Mouse (Mus musculus) brown adipose tissue, adult 24 weeks (tissue): ENCODE results near the gene Zfp600. TPM values are rescaled to one million over a fixed set of nuclear protein-coding genes. Genes with fewer than 3 reads are reported as not detected.
"Not testable (repeated sequence)": the region's sequence is repeated elsewhere in the genome, so short reads cannot be mapped to it uniquely, and the experiment has no call there.

Experiments used
- H3K27ac ChIP-seq: fragments of 200-500 bp; replicated peaks from 2 replicates; pipeline ENCODE4 v1.5.1; 2012; ENCODE audit warnings: low read depth, mild to moderate bottlenecking, low read length
- H3K4me1 ChIP-seq: fragments of 200-500 bp; 2 replicates; pipeline ENCODE4 v1.6.1; 2012; ENCODE audit warnings: low read length, mixed read lengths; ENCODE audit not compliant: control insufficient read depth, insufficient read depth, insufficient read length
- H3K4me3 ChIP-seq: fragments of 200-500 bp; 2 replicates; pipeline ENCODE4 v1.5.1; 2012; ENCODE audit warnings: low read depth, mild to moderate bottlenecking, low read length, moderate library complexity; ENCODE audit not compliant: insufficient read depth
- polyA plus RNA-seq: library from polyadenylated mRNA; stranded (reverse); fragments of >200 nt; gene quantifications from 2 replicates; pipeline ENCODE4 v1.2.4, GENCODE M21; 2012; ENCODE audit not compliant: missing spikeins, insufficient read depth, insufficient read length

Gene Zfp600
- polyA plus RNA-seq, result not detected in 2 replicates

GRCm38 (mm10) chr4:146156524-146156923, at the start of gene Zfp600:
Gene Zfp600 (plus strand): TSS chr4:146156824.
- H3K27ac ChIP-seq, H3K4me3 ChIP-seq, H3K4me1 ChIP-seq: not testable (repeated sequence)

DNA sequence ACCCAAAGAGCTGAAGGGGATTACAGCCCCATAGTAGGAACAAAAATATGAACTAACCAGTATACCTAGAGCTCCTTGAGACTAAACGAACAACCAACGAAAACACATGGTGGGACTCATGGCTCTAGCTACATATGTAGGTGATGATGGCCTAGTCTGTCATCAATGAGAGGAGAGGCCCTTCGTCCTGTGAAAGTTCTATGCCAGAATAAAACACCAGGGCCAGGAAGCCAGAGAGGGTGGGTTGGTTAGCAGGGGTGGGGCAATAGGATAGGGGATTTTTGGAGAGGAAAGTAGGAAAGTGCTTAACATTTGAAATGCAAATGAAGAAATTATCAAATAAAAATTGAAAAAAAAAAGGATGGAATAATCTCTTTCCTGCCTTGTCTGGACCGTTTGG, 6.3 kb downstream of the Zfp600 start:
- H3K4me3 ChIP-seq, H3K4me1 ChIP-seq, H3K27ac ChIP-seq: not testable (repeated sequence)

- not testable (repeated sequence) for H3K27ac ChIP-seq
Measured at GRCm38 (mm10) chr4:146167202-146167832, 10.7 kb downstream of the Zfp600 start.

DNA sequence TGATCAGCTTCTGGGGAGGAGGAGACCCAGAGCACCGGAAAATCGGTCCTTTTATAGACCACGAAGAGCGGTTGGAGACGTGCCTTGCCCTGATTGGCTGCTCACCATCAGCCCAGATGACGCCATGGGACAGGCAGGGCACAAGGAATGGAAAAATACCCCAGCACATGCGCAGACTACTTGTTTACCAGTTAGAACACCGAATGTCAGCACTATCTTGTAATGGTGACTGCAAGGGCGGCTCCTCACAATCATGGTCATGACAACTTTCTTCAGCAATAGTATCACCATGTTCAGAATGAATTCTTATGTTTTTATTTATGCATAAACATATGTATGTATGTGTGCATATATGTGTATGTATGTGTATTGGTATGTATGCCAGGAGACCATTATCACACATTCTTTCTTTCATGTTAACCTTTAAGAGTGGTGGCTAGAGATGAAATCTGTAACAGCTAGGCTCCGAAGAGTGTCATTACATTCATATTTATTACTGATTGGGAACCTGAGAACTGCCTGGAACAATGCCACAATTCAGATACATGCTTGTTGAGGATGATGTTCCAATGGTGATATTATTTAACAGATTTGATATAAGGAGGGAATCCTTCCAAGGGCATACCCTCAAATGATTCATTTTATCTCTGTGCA, 11.4 kb downstream of the Zfp600 start:
- not testable (repeated sequence) for H3K27ac ChIP-seq, H3K4me3 ChIP-seq, H3K4me1 ChIP-seq

More at GRCm38 (mm10) chr4:146167202-146167832, 10.7 kb downstream of the Zfp600 start:
- not testable (repeated sequence) for H3K4me1 ChIP-seq, H3K4me3 ChIP-seq

GRCm38 (mm10) chr4:146168730-146169215, 12.1 kb downstream of the Zfp600 start:
- not testable (repeated sequence) for H3K27ac ChIP-seq, H3K4me3 ChIP-seq, H3K4me1 ChIP-seq

DNA sequence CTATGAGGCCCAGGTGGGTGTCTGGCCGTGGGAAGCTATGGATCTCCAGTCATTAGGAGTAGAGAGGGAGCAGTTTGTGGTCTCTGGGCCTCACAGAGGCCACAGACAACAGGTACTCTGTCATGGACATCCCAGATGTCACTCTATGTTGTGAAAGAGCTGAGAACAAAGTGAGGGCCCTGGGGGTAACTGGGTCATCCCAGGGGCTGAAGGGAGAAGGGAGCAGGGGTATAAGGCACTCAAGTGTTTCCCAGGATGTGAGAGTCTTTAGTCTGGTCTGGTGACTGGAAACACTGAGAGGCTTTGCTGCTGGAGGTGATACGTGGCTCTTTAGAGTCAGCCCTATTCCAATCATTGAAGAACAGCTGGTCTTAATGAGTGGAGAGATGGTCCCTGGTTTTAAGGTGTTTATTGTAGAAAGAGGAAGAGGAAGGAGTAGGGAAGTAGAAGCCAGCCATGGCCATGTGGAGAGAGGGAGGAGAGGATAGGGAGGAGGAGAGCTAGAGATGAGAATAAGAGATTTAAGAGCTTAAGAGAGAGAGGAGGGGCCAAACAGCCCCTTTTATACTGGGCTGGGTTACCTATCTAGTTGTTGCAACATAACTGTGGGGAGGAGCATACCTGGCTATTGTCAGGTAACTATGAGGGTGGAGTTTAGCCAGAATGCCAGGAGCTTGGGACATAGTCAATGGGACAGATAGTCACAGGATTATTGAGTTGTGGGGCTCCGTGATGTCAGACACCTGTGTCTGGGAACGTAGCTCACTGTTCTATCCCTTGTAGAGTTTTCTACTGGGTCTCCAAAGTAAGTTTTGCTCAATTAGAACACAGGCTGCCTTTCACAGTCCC, 17.0 kb downstream of the Zfp600 start:
- H3K4me1 ChIP-seq, H3K4me3 ChIP-seq, H3K27ac ChIP-seq: not testable (repeated sequence)

DNA sequence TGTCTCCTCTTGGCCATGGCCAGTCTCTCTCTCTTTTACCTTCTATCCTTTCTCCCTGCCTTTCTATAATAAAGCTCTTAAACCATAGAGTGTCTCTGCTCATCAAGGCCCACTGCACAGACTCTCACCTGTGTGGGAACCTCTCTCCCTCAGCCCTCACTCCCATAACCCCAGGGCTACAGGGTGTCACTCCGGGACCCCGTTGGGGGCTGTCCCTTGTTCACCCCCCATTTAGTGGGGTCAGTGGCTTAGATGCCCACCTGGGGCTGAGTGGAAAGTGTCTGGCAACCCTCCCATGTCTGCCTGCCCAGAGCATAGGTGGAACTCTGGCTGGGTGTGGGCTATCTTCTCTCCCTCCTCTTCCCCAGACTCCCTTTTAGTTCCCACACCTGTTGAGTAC, 47.7 kb downstream of the Zfp600 start:
- H3K4me1 ChIP-seq, H3K4me3 ChIP-seq, H3K27ac ChIP-seq: not testable (repeated sequence)

DNA sequence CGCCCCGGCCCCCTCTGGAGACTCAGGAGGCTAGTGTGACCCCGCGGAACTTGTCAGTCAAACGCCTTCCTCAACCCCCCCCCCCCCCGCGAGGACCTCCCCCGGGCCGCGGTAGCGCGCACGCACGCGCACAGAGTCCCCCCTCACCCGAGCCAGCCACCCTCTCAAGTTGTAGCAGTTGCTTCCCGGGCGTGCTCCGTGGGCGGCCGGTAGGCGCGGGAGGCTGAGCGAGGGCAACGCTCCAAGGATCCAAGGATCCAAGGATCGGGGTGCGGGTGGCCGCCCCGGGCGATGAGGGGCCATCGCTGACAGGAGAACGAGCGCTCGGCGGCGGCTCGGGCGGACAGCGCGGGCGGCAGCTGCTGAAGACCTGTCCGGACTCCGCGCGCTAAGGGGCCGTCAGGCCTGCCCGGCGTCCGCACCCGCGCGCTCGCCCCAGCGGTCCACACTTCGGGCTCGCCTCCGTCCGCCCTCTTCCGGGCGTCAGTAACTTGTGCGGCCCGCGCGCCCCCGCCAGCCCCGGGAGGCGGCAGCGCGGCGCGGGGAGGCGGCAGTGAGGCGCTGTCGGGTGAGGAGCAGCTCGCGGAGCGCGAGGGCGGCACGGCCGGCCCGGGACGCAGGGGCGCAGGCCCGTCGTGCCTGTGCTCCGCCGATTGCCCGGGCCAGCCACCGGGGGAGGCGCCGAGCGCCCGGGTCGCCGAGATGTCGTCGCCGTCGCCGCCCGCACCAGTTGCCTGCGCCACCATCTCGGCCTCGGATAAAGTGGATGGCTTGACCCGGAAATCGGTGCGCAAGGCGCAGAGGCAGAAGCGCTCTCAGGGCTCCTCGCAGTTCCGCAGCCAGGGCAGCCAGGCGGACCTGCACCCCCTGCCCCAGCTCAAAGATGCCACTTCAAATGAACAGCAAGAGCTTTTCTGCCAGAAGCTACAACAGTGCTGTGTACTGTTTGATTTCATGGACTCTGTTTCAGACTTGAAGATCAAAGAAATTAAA, 82.9 kb downstream of the Zfp600 start:
- not testable (repeated sequence) for H3K27ac ChIP-seq, H3K4me3 ChIP-seq, H3K4me1 ChIP-seq

DNA sequence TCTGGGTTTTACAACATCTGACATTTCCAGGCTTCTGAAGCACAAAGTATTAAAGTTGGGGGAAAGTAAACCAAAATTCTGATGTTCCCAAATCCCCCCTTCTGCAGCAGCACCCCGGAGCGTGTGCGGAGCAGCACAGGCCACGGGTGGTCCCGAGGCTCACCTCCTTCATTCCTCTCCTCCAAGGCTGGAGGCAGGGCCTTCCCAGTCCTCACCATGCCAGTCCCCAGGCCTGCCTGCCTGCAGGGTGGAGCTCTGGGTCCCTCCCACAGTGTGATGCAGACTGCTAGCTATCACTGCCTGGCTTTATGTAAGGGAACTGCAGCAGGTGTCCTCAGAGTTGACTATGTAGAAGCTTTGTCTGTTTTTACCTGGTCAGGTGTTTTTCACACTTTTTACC, 85.5 kb downstream of the Zfp600 start:
- H3K4me3 ChIP-seq, H3K4me1 ChIP-seq, H3K27ac ChIP-seq: not testable (repeated sequence)

Other genes starting within 250 kb of the Zfp600 start
- gene Zfp987, start 59.5 kb upstream of the Zfp600 start, polyA plus RNA-seq, result not detected in 2 replicates